Mouse (Mus musculus) stomach, postnatal 0 days (tissue): Measurements from ENCODE around the gene Dnajc27. TPM values are rescaled to one million over a fixed set of nuclear protein-coding genes. Genes with fewer than 3 reads are reported as not detected.

Experiments
- ATAC-seq: fragments of 200-750 bp; cut with Nextera tagmentation; 2 replicates; pipeline ENCODE4 v1.8.0; 2017; ENCODE audit not compliant: low FRiP score, low TSS enrichment
- DNase-seq: peaks from one replicate; pipeline ENCODE4 v3.0.0-alpha.2; 2016; ENCODE audit warnings: low spot score
- H3K27ac ChIP-seq: fragments of 300-500 bp; sonication (generic); replicated peaks from 2 replicates; pipeline ENCODE4 v1.5.1; 2014; ENCODE audit warnings: mild to moderate bottlenecking, control low read depth
- H3K27me3 ChIP-seq: fragments of 300-500 bp; sonication (generic); 2 replicates; pipeline ENCODE4 v1.6.1; 2014; ENCODE audit warnings: low read length; ENCODE audit not compliant: control insufficient read depth, insufficient read depth
- H3K36me3 ChIP-seq: fragments of 300-500 bp; sonication (generic); 2 replicates; pipeline ENCODE4 v1.6.1; 2014; ENCODE audit warnings: low read length, mixed read lengths; ENCODE audit not compliant: control insufficient read depth, insufficient read depth
- H3K4me1 ChIP-seq: fragments of 300-500 bp; sonication (generic); replicated peaks from 2 replicates; pipeline ENCODE4 v1.6.1; 2014; ENCODE audit warnings: antibody characterized with exemption; ENCODE audit not compliant: control insufficient read depth, insufficient read depth
- H3K4me2 ChIP-seq: fragments of 300-500 bp; sonication (generic); replicated peaks from 2 replicates; pipeline ENCODE4 v1.6.1; 2014; ENCODE audit warnings: low read depth, mild to moderate bottlenecking, control low read depth, moderate library complexity
- H3K4me3 ChIP-seq: fragments of 300-500 bp; sonication (generic); 2 replicates; pipeline ENCODE4 v1.5.1; 2014; ENCODE audit warnings: low read depth, low read length, control low read depth
- H3K9ac ChIP-seq: fragments of 300-500 bp; sonication (generic); 2 replicates; pipeline ENCODE4 v1.6.1; 2014; ENCODE audit warnings: mild to moderate bottlenecking, low read length, control low read depth, mixed read lengths
- H3K9me3 ChIP-seq: fragments of 300-500 bp; sonication (generic); 2 replicates; pipeline ENCODE4 v1.6.1; 2016; ENCODE audit warnings: low read length; ENCODE audit not compliant: control insufficient read depth
- CTCF ChIP-seq: IDR thresholded peaks from 2 replicates; pipeline ENCODE4 v1.5.1; 2016; ENCODE audit warnings: antibody characterized with exemption, low read depth, mild to moderate bottlenecking, moderate library complexity
- EP300 ChIP-seq: optimal IDR thresholded peaks from 2 replicates; pipeline ENCODE3; 2016; ENCODE audit warnings: antibody characterized with exemption
- WGBS: fragments of 180-500 bp; shearing (Covaris S2); extraction: QIAGEN DNeasy Blood & Tissue Kit; methylation state at CpG from one replicate; pipeline ENCODE4 v1.1.7; 2014; 5-methylcytosine and 5-hydroxymethylcytosine counted together
- polyA plus RNA-seq: library from polyadenylated mRNA; unstranded; fragments of >200 nt; fragmentation: Nextera tagmentation; extraction: Ambion mirVana; gene quantifications from 2 replicates; pipeline ENCODE4 v1.2.1, GENCODE M21; 2015

Gene Dnajc27
- polyA plus RNA-seq, 1 experiment from 2014 or later: 1.7 TPM

- H3K27ac ChIP-seq: no peak overlapping the region
- H3K4me3 ChIP-seq: no peak overlapping the region
- H3K9ac ChIP-seq: no peak overlapping the region
- peaks cover 2% of the 10 kb centered on the region; the same call in 1 of the 2 replicates for H3K4me1 ChIP-seq
- no peaks in the 10 kb centered on the region for H3K36me3 ChIP-seq
- no peak overlapping the region for H3K4me2 ChIP-seq
- WGBS: 67% methylated on average over 5 of the region's 5 CpGs
- TF ChIP-seq CTCF (no peak), EP300 (no peak)
- no peaks in the 10 kb centered on the region for H3K27me3 ChIP-seq
- no peak for DNase-seq
- H3K9me3 ChIP-seq: no peaks in the 10 kb centered on the region
- no peak for ATAC-seq
Measured at GRCm38 (mm10) chr12:4042411-4042810, 40.0 kb upstream of the Dnajc27 start.

- Histone ChIP-seq H3K36me3 (no peaks in the 10 kb centered on the region), H3K27me3 (no peaks in the 10 kb centered on the region), H3K4me2 (no peak overlapping the region), H3K4me1 (no peaks in the 10 kb centered on the region), H3K9ac (no peak overlapping the region), H3K4me3 (no peak overlapping the region), H3K9me3 (no peaks in the 10 kb centered on the region), H3K27ac (no peak overlapping the region)
- ATAC-seq: no peak
- TF ChIP-seq EP300: no peak
- no peak for TF ChIP-seq CTCF
- no peak for DNase-seq
- WGBS: 32% methylated on average over 1 of the region's 1 CpGs
Measured at GRCm38 (mm10) chr12:4045992-4046391, 36.4 kb upstream of the Dnajc27 start.

GRCm38 (mm10) chr12:4048031-4048430 lies 34.4 kb upstream of the Dnajc27 start:
- Histone ChIP-seq H3K27me3 (no peaks in the 10 kb centered on the region), H3K4me1 (no peaks in the 10 kb centered on the region), H3K4me3 (no peak overlapping the region), H3K27ac (no peak overlapping the region), H3K9ac (no peak overlapping the region), H3K36me3 (no peaks in the 10 kb centered on the region), H3K4me2 (no peak overlapping the region), H3K9me3 (no peaks in the 10 kb centered on the region)
- 45% methylated on average over 6 of the region's 6 CpGs for WGBS
- TF ChIP-seq EP300: no peak
- TF ChIP-seq CTCF: no peak
- ATAC-seq (no peak), DNase-seq (no peak)

GRCm38 (mm10) chr12:4050861-4051425 lies 31.4 kb upstream of the Dnajc27 start:
- H3K27me3 ChIP-seq: no peaks in the 10 kb centered on the region
- H3K4me2 ChIP-seq: no peak overlapping the region
- no peak for TF ChIP-seq EP300
- no peak for TF ChIP-seq CTCF
- no peaks in the 10 kb centered on the region for H3K36me3 ChIP-seq
- ATAC-seq (no peak), DNase-seq (no peak)
- H3K4me1 ChIP-seq: no peaks in the 10 kb centered on the region
- H3K9ac ChIP-seq: no peak overlapping the region
- H3K9me3 ChIP-seq: no peaks in the 10 kb centered on the region
- no peak overlapping the region for H3K4me3 ChIP-seq
- H3K27ac ChIP-seq: no peak overlapping the region
- 64% methylated on average over 9 of the region's 9 CpGs for whole genome bisulfite sequencing

GRCm38 (mm10) chr12:4053643-4054042 lies 28.7 kb upstream of the Dnajc27 start:
- H3K36me3 ChIP-seq: no peaks in the 10 kb centered on the region
- TF ChIP-seq EP300 (no peak), CTCF (no peak)
- no peak overlapping the region for H3K27ac ChIP-seq
- DNase-seq (no peak), ATAC-seq (no peak)
- no peak overlapping the region for H3K9ac ChIP-seq
- no peaks in the 10 kb centered on the region for H3K27me3 ChIP-seq
- no peaks in the 10 kb centered on the region for H3K9me3 ChIP-seq
- no peak overlapping the region for H3K4me3 ChIP-seq
- WGBS: 69% methylated on average over 3 of the region's 3 CpGs
- no peaks in the 10 kb centered on the region for H3K4me1 ChIP-seq
- no peak overlapping the region for H3K4me2 ChIP-seq

GRCm38 (mm10) chr12:4054845-4055244 lies 27.5 kb upstream of the Dnajc27 start:
- H3K36me3 ChIP-seq: no peaks in the 10 kb centered on the region
- 39% methylated on average over 4 of the region's 4 CpGs for WGBS
- no peaks in the 10 kb centered on the region for H3K9me3 ChIP-seq
- DNase-seq (no peak), ATAC-seq (no peak)
- H3K4me3 ChIP-seq: no peak overlapping the region
- H3K27me3 ChIP-seq: no peaks in the 10 kb centered on the region
- no peak overlapping the region for H3K4me2 ChIP-seq
- TF ChIP-seq CTCF (no peak), EP300 (no peak)
- no peak overlapping the region for H3K27ac ChIP-seq
- no peak overlapping the region for H3K9ac ChIP-seq
- no peaks in the 10 kb centered on the region for H3K4me1 ChIP-seq
